Mouse (Mus musculus) intestine, embryonic 14.5 days (tissue): ENCODE results near the gene Cenpi. TPM values are rescaled to one million over a fixed set of nuclear protein-coding genes. Genes with fewer than 3 reads are reported as not detected.

ENCODE experiments used
- polyA plus RNA-seq: library from polyadenylated mRNA; unstranded; fragments of >200 nt; fragmentation: Nextera tagmentation; extraction: Ambion mirVana; gene quantifications from 2 replicates; pipeline ENCODE4 v1.2.1, GENCODE M21; 2014

Gene Cenpi
- polyA plus RNA-seq, 1 experiment from 2014 or later = 33.8 TPM

Other genes starting within 250 kb of the Cenpi start
- gene Cstf2, start 248.9 kb upstream of the Cenpi start, polyA plus RNA-seq = 50.9 and 53.5 TPM in 2 replicates
- gene Xkrx, start 146.0 kb upstream of the Cenpi start, polyA plus RNA-seq = 0.16 TPM in 1 of 2 replicates, not detected in the other
- not detected in 2 replicates for gene Arl13a, start 120.6 kb upstream of the Cenpi start, polyA plus RNA-seq
- 0.35 and 0.41 TPM in 2 replicates for gene Nox1, start 86.1 kb upstream of the Cenpi start, polyA plus RNA-seq
- gene Trmt2b, start 31.1 kb upstream of the Cenpi start, polyA plus RNA-seq = 24.3 and 24.4 TPM in 2 replicates
- gene Tmem35a, start 12.9 kb upstream of the Cenpi start, polyA plus RNA-seq = 4.6 and 6.3 TPM in 2 replicates
- 1.6 and 2.0 TPM in 2 replicates for gene Drp2, start 96.5 kb downstream of the Cenpi start, polyA plus RNA-seq
- 0.15 TPM in 1 of 2 replicates, not detected in the other for gene Taf7l, start 168.4 kb downstream of the Cenpi start, polyA plus RNA-seq
- gene Timm8a1, start 233.8 kb downstream of the Cenpi start, polyA plus RNA-seq = 115 and 122 TPM in 2 replicates